Mouse (Mus musculus): ENCODE measurements around the gene Slc8b1. TPM values are rescaled to one million over a fixed set of nuclear protein-coding genes. Genes with fewer than 3 reads are reported as not detected.

Slc8b1 gene
- polyA plus RNA-seq, 1 experiment from 2014 or later = 2.7 TPM

GRCm38 (mm10) chr5:120511643-120512220, 764 bp downstream of the Slc8b1 start:
- H3K9ac ChIP-seq = peak overlapping the region; percentile 54
- ATAC-seq (replicated peaks; ENCODE audit: insufficient number of reproducible peaks, insufficient read depth, low FRiP score, low read depth) = no peak
- H3K4me2 ChIP-seq = peak overlapping the region; percentile 79
- H3K27me3 ChIP-seq = peaks cover 3% of the 10 kb centered on the region; the same call in 1 of the 2 replicates
- H3K9me3 ChIP-seq (replicated peaks) = no peaks in the 10 kb centered on the region
- 27% methylated on average over 14 of the region's 14 CpGs for WGBS
- H3K4me1 ChIP-seq (replicated peaks) = peaks cover 42% of the 10 kb centered on the region
- no peaks in the 10 kb centered on the region for H3K36me3 ChIP-seq
- peak overlapping the region; percentile 61 for H3K4me3 ChIP-seq
- no peak overlapping the region for H3K27ac ChIP-seq

- ATAC-seq (replicated peaks; ENCODE audit: insufficient number of reproducible peaks, insufficient read depth, low FRiP score, low read depth) = no peak
- no peak overlapping the region for H3K4me2 ChIP-seq
- WGBS = 61% methylated on average over 15 of the region's 15 CpGs
Measured at GRCm38 (mm10) chr5:120512911-120513555, 2.1 kb downstream of the Slc8b1 start.

GRCm38 (mm10) chr5:120514031-120514677, 3.2 kb downstream of the Slc8b1 start:
- H3K4me2 ChIP-seq = no peak overlapping the region
- no peak for ATAC-seq (replicated peaks; ENCODE audit: insufficient number of reproducible peaks, insufficient read depth, low FRiP score, low read depth)

More at GRCm38 (mm10) chr5:120512911-120513555, 2.1 kb downstream of the Slc8b1 start:
- Histone ChIP-seq H3K27ac (no peak overlapping the region), H3K4me1 (replicated peaks) (peaks cover 51% of the 10 kb centered on the region), H3K4me3 (no peak overlapping the region), H3K27me3 (peaks cover 3% of the 10 kb centered on the region; the same call in 1 of the 2 replicates), H3K9me3 (replicated peaks) (no peaks in the 10 kb centered on the region), H3K9ac (no peak overlapping the region), H3K36me3 (no peaks in the 10 kb centered on the region)

GRCm38 (mm10) chr5:120514754-120515153, 3.8 kb downstream of the Slc8b1 start:
- peaks cover 3% of the 10 kb centered on the region; the same call in 1 of the 2 replicates for H3K27me3 ChIP-seq
- H3K36me3 ChIP-seq = no peaks in the 10 kb centered on the region
- H3K4me1 ChIP-seq (replicated peaks) = peaks cover 51% of the 10 kb centered on the region
- WGBS = 17% methylated on average over 4 of the region's 4 CpGs
- no peaks in the 10 kb centered on the region for H3K9me3 ChIP-seq (replicated peaks)
- no peak overlapping the region for H3K27ac ChIP-seq
- H3K4me3 ChIP-seq = no peak overlapping the region
- no peak overlapping the region for H3K9ac ChIP-seq
- H3K4me2 ChIP-seq = no peak overlapping the region
- ATAC-seq (replicated peaks; ENCODE audit: insufficient number of reproducible peaks, insufficient read depth, low FRiP score, low read depth) = no peak

More at GRCm38 (mm10) chr5:120514031-120514677, 3.2 kb downstream of the Slc8b1 start:
- Histone ChIP-seq H3K9me3 (replicated peaks) (no peaks in the 10 kb centered on the region), H3K4me1 (replicated peaks) (peaks cover 51% of the 10 kb centered on the region), H3K9ac (no peak overlapping the region), H3K4me3 (no peak overlapping the region), H3K36me3 (no peaks in the 10 kb centered on the region), H3K27ac (no peak overlapping the region), H3K27me3 (peaks cover 3% of the 10 kb centered on the region; the same call in 1 of the 2 replicates)
- 87% methylated on average over 9 of the region's 9 CpGs for WGBS

GRCm38 (mm10) chr5:120515451-120515850, 4.5 kb downstream of the Slc8b1 start:
- no peak overlapping the region for H3K4me3 ChIP-seq
- 68% methylated on average over 7 of the region's 7 CpGs for WGBS
- H3K27me3 ChIP-seq = peaks cover 3% of the 10 kb centered on the region; the same call in 1 of the 2 replicates
- H3K4me2 ChIP-seq = no peak overlapping the region
- no peaks in the 10 kb centered on the region for H3K36me3 ChIP-seq
- peaks cover 50% of the 10 kb centered on the region for H3K4me1 ChIP-seq (replicated peaks)
- H3K9ac ChIP-seq = no peak overlapping the region
- no peak overlapping the region for H3K27ac ChIP-seq
- no peak for ATAC-seq (replicated peaks; ENCODE audit: insufficient number of reproducible peaks, insufficient read depth, low FRiP score, low read depth)
- H3K9me3 ChIP-seq (replicated peaks) = no peaks in the 10 kb centered on the region

- H3K36me3 ChIP-seq = no peaks in the 10 kb centered on the region
- 0 out of 2 replicates have a peak, but pooled peaks have one; percentile 21 for ATAC-seq (replicated peaks; ENCODE audit: insufficient number of reproducible peaks, insufficient read depth, low FRiP score, low read depth)
- H3K4me2 ChIP-seq = no peak overlapping the region
- WGBS = 45% methylated on average over 15 of the region's 15 CpGs
- peaks cover 45% of the 10 kb centered on the region for H3K4me1 ChIP-seq (replicated peaks)
- peaks cover 3% of the 10 kb centered on the region; the same call in 1 of the 2 replicates for H3K27me3 ChIP-seq
- no peak overlapping the region for H3K4me3 ChIP-seq
- no peak overlapping the region for H3K9ac ChIP-seq
- H3K27ac ChIP-seq = no peak overlapping the region
- no peaks in the 10 kb centered on the region for H3K9me3 ChIP-seq (replicated peaks)
Measured at GRCm38 (mm10) chr5:120516221-120516984, 5.4 kb downstream of the Slc8b1 start.

- 49% methylated on average over 9 of the region's 9 CpGs for WGBS
- Histone ChIP-seq H3K4me1 (replicated peaks) (peaks cover 35% of the 10 kb centered on the region), H3K27me3 (no peaks in the 10 kb centered on the region), H3K27ac (no peak overlapping the region), H3K4me3 (no peak overlapping the region), H3K36me3 (0 out of 2 replicates have a peak, but pooled peaks cover 3% of the 10 kb centered on the region), H3K4me2 (no peak overlapping the region), H3K9me3 (replicated peaks) (no peaks in the 10 kb centered on the region), H3K9ac (no peak overlapping the region)
- ATAC-seq (replicated peaks; ENCODE audit: insufficient number of reproducible peaks, insufficient read depth, low FRiP score, low read depth) = no peak
Measured at GRCm38 (mm10) chr5:120517552-120517951, 6.6 kb downstream of the Slc8b1 start.

- 0 out of 2 replicates have a peak, but pooled peaks cover 3% of the 10 kb centered on the region for H3K36me3 ChIP-seq
- H3K9me3 ChIP-seq (replicated peaks) = no peaks in the 10 kb centered on the region
- H3K9ac ChIP-seq = no peak overlapping the region
- no peak overlapping the region for H3K27ac ChIP-seq
- H3K4me1 ChIP-seq (replicated peaks) = peaks cover 3% of the 10 kb centered on the region; the same call in 1 of the 2 replicates
- H3K4me2 ChIP-seq = no peak overlapping the region
- no peaks in the 10 kb centered on the region for H3K27me3 ChIP-seq
- no peak for ATAC-seq (replicated peaks; ENCODE audit: insufficient number of reproducible peaks, insufficient read depth, low FRiP score, low read depth)
- no peak overlapping the region for H3K4me3 ChIP-seq
- WGBS = 73% methylated on average over 3 of the region's 3 CpGs
Measured at GRCm38 (mm10) chr5:120522649-120523048, 11.7 kb downstream of the Slc8b1 start.

- 90% methylated on average over 2 of the region's 2 CpGs for WGBS
- no peak for ATAC-seq (replicated peaks; ENCODE audit: insufficient number of reproducible peaks, insufficient read depth, low FRiP score, low read depth)
- no peaks in the 10 kb centered on the region for H3K27me3 ChIP-seq
Measured at GRCm38 (mm10) chr5:120524736-120525135, 13.8 kb downstream of the Slc8b1 start.

GRCm38 (mm10) chr5:120525737-120526136, 14.8 kb downstream of the Slc8b1 start:
- no peaks in the 10 kb centered on the region for H3K4me1 ChIP-seq (replicated peaks)
- WGBS = 37% methylated on average over 5 of the region's 5 CpGs
- H3K9me3 ChIP-seq (replicated peaks) = no peaks in the 10 kb centered on the region
- no peak overlapping the region for H3K27ac ChIP-seq
- 0 out of 2 replicates have a peak, but pooled peaks cover 3% of the 10 kb centered on the region for H3K36me3 ChIP-seq
- no peak overlapping the region for H3K4me3 ChIP-seq
- no peak overlapping the region for H3K9ac ChIP-seq
- no peak for ATAC-seq (replicated peaks; ENCODE audit: insufficient number of reproducible peaks, insufficient read depth, low FRiP score, low read depth)
- no peaks in the 10 kb centered on the region for H3K27me3 ChIP-seq
- no peak overlapping the region for H3K4me2 ChIP-seq

More at GRCm38 (mm10) chr5:120524736-120525135, 13.8 kb downstream of the Slc8b1 start:
- Histone ChIP-seq H3K4me3 (no peak overlapping the region), H3K4me2 (no peak overlapping the region), H3K36me3 (0 out of 2 replicates have a peak, but pooled peaks cover 3% of the 10 kb centered on the region), H3K9me3 (replicated peaks) (no peaks in the 10 kb centered on the region), H3K27ac (no peak overlapping the region), H3K4me1 (replicated peaks) (no peaks in the 10 kb centered on the region), H3K9ac (no peak overlapping the region)

GRCm38 (mm10) chr5:120526311-120526710, 15.3 kb downstream of the Slc8b1 start:
- 58% methylated on average over 11 of the region's 11 CpGs for WGBS
- no peaks in the 10 kb centered on the region for H3K4me1 ChIP-seq (replicated peaks)
- ATAC-seq (replicated peaks; ENCODE audit: insufficient number of reproducible peaks, insufficient read depth, low FRiP score, low read depth) = no peak

More at GRCm38 (mm10) chr5:120526311-120526710, 15.3 kb downstream of the Slc8b1 start:
- no peak overlapping the region for H3K4me3 ChIP-seq
- no peaks in the 10 kb centered on the region for H3K9me3 ChIP-seq (replicated peaks)
- H3K4me2 ChIP-seq = no peak overlapping the region
- 0 out of 2 replicates have a peak, but pooled peaks cover 3% of the 10 kb centered on the region for H3K36me3 ChIP-seq
- no peak overlapping the region for H3K9ac ChIP-seq
- no peaks in the 10 kb centered on the region for H3K27me3 ChIP-seq
- no peak overlapping the region for H3K27ac ChIP-seq
